Mouse (Mus musculus): ENCODE measurements around the gene Snrnp35. TPM values are rescaled to one million over a fixed set of nuclear protein-coding genes. Genes with fewer than 3 reads are reported as not detected.

The Snrnp35 gene
- polyA plus RNA-seq (2015; fragmentation: Nextera tagmentation; extraction: Ambion mirVana) = 24.9 and 26.0 TPM in 2 replicates

DNA sequence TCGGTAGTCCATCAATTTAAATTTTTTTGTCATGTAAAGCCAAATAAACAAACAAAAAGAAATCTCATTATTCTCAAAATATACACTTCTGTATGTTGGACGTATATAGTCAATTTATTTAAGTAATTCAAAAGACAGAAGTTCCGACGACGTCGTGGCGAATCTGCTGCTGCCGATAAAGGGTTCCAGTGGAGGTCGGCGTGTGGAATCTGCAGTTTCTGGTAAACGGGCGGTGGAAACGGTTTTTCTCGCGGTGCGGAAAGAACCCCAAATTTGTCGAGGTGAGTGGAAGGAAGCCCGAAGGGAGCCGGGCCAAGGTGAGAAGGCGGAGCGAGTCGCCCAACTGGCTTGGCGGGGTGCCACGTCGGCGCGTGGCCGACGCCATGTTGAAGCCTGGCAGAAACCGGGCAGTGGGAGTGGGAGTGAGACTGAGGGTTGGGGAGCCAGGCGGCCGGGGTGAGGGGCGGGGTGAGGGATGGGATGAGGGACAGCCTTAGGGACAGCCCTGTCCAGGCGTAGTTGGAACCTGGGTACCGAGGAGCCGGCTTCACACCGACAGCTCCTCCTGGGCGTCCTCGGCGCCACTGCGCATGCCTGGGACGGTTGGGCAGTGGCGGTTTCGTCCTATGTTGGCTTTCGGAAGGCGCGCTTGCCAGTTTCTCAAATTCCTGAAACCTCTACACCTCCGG lies at the start of gene Snrnp35:
Gene Snrnp35, plus strand, starts transcription at position 169 of the 689 bp plus-strand sequence.
- H3K36me3 ChIP-seq = no peaks in the 10 kb centered on the region
- H3K9me3 ChIP-seq = no peaks in the 10 kb centered on the region
- peak within 1 kb of the TSS; percentile 100 for H3K27ac ChIP-seq (replicated peaks)
- peak within 1 kb of the TSS; percentile 89 for H3K4me3 ChIP-seq
- peak within 1 kb of the TSS; percentile 87 for H3K9ac ChIP-seq (replicated peaks)
- H3K4me1 ChIP-seq = peaks cover 20% of the 10 kb centered on the region
- no peaks in the 10 kb centered on the region for H3K27me3 ChIP-seq
- H3K4me2 ChIP-seq (replicated peaks) = peak within 1 kb of the TSS; percentile 64
- WGBS = under 1% methylated on average over 48 of the region's 48 CpGs
- ATAC-seq (replicated peaks) = peak; percentile 90

DNA sequence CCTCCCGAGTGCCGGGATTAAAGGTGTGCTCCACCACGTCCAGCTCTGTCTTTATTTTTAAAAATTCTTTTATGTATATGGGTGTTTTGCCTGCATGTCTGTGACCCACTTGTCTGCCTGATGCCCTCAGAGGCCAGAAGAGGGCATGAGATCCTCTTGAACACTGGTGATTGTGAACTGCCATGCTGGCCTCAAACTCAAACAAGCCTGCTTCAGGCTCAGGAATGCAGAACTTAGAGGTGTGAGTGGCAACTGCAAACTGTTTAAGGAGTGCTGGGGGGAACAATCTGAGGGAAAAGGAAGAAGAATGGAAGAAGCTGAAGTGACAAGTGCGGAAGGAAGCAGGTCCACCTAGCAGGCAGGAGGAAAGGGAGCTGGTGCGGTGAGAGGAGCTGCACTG lies 44.7 kb upstream of the Snrnp35 start:
- Histone ChIP-seq H3K27ac (replicated peaks) (no peak overlapping the region), H3K4me1 (peaks cover 13% of the 10 kb centered on the region), H3K27me3 (no peaks in the 10 kb centered on the region), H3K4me3 (no peak overlapping the region), H3K9ac (replicated peaks) (no peak overlapping the region), H3K4me2 (replicated peaks) (no peak overlapping the region), H3K9me3 (no peaks in the 10 kb centered on the region), H3K36me3 (no peaks in the 10 kb centered on the region)
- 87% methylated on average over 5 of the region's 5 CpGs for WGBS
- no peak for ATAC-seq (replicated peaks)

DNA sequence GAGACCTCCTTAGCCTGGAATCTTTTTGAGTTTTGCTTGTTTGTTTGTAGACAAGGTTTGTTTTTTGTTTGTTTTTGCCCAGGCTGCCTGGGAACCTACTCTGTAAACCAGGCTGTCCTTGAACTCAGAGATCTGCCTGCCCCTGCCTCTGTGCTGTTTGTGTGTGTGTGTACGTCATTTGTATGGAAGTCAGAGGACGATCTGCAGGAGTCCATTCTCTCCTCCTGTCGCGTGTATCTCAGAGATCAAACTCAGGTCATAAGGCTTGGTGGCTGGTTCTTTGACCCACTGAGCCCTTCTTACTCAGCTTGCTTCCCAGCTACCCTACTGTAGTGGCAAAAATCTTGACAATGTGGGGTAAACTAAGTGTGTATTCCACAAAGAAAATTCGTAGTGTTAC lies 44.2 kb upstream of the Snrnp35 start:
- ATAC-seq (replicated peaks) = no peak
- Histone ChIP-seq H3K9ac (replicated peaks) (no peak overlapping the region), H3K27ac (replicated peaks) (no peak overlapping the region), H3K9me3 (no peaks in the 10 kb centered on the region), H3K36me3 (no peaks in the 10 kb centered on the region), H3K4me2 (replicated peaks) (no peak overlapping the region; the same call in 1 of the 2 replicates), H3K4me3 (no peak overlapping the region), H3K27me3 (no peaks in the 10 kb centered on the region), H3K4me1 (peaks cover 13% of the 10 kb centered on the region)
- 73% methylated on average over 5 of the region's 5 CpGs for WGBS

DNA sequence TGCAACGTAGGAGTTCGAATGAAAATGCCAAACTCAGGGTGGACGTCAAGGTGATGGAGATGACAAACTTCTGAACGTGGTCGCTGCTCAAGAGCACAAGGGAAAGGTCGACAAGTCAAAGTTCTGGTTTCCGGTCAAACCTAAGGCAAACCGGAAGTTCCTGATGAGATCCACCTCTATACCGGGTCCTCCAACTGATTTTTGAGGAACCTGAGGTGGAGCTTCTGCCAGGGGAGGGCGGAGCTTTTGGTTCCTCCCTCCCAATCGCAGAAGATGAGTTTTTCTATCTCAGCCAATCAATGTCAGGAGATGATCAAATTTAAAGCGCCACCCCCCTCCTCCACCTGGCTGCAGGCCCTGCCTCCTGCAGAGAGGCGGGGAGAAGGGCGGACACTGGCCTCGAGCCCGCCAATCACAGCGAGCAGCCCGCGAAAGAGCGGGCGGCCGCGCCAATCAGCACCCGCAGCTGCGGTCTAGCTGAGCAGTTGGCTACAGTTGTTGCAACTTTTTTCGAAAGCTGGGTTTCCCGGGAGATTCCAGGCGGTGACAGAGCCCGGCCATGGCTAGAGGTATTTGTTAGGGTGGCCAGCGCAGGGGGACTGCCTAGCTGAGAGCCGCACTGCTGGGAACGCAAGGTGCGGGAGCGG lies 43.4 kb upstream of the Snrnp35 start, which contains the start of gene Kmt5a:
Gene Kmt5a, plus strand, starts transcription at position 484 of the 647 bp plus-strand sequence.
- H3K27ac ChIP-seq (replicated peaks) = peak within 1 kb of the TSS; percentile 72
- no peaks in the 10 kb centered on the region for H3K27me3 ChIP-seq
- ATAC-seq (replicated peaks) = peak; percentile 97
- under 1% methylated on average over 34 of the region's 34 CpGs for WGBS
- H3K9ac ChIP-seq (replicated peaks) = peak within 1 kb of the TSS; percentile 55
- H3K36me3 ChIP-seq = no peaks in the 10 kb centered on the region
- peaks cover 15% of the 10 kb centered on the region for H3K4me1 ChIP-seq
- H3K4me2 ChIP-seq (replicated peaks) = peak within 1 kb of the TSS; percentile 96
- H3K4me3 ChIP-seq = peak within 1 kb of the TSS; percentile 63
- H3K9me3 ChIP-seq = no peaks in the 10 kb centered on the region

DNA sequence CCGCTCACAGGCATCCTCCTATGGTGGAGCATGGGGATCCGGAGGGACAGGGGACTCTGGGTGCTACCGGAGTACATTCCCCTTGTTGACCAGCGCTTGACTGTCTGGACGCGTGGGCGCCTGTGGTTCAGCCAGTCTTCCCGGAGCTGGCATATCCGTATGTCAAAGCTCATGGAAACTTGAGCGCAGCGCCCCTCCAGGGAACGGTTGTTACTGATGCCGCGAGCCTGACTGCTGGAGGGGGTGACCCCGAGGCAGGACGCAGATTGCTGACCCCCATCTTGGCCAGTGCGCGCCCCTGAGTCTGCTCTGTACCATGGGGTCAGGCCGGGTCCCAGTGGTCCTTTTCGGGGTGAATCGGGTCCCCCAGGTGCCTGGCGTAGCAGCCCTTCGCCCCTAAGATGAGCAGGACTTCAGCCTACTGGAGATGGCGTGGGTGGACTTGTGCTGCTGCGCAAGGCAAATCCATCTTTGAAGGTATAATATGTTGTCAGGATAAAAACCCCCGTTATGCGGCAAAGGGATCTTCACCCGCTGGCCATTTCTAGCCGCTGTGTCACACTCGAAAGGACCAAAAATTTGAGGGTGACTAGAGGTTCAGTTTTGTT lies 42.7 kb upstream of the Snrnp35 start:
- H3K4me3 ChIP-seq = peak overlapping the region; percentile 63
- peak overlapping the region; percentile 72 for H3K27ac ChIP-seq (replicated peaks)
- peak overlapping the region; percentile 55 for H3K9ac ChIP-seq (replicated peaks)
- no peaks in the 10 kb centered on the region for H3K36me3 ChIP-seq
- H3K4me1 ChIP-seq = peaks cover 20% of the 10 kb centered on the region
- peak overlapping the region; percentile 96 for H3K4me2 ChIP-seq (replicated peaks)
- peak; percentile 57 for ATAC-seq (replicated peaks)
- no peaks in the 10 kb centered on the region for H3K27me3 ChIP-seq
- under 1% methylated on average over 30 of the region's 30 CpGs for WGBS
- H3K9me3 ChIP-seq = no peaks in the 10 kb centered on the region

DNA sequence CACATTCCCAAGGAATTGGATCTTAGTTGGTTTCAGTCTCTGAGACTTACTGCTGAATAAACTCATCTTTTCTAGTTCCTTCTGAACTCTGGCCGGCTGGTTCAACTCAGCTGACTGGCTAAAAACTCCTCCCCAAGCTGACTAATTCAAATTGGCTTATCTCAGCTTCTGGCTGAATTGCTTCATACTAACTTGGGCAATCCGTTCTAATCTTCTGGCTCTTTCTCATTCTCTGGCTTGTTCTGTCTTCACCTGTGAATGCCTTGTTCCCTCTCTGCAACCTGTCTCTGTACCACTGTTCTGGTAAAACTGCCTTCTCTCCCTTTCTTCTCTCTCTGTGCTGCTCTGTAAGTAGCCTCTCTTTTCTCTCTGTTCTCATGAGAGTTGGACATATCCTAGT lies 40.3 kb upstream of the Snrnp35 start:
- H3K4me2 ChIP-seq (replicated peaks) = no peak overlapping the region
- WGBS = 89% methylated on average over 2 of the region's 2 CpGs
- H3K27me3 ChIP-seq = no peaks in the 10 kb centered on the region
- H3K27ac ChIP-seq (replicated peaks) = no peak overlapping the region
- ATAC-seq (replicated peaks) = no peak
- peaks cover 6% of the 10 kb centered on the region; the same call in 1 of the 2 replicates for H3K36me3 ChIP-seq
- no peak overlapping the region for H3K9ac ChIP-seq (replicated peaks)
- peaks cover 33% of the 10 kb centered on the region for H3K4me1 ChIP-seq
- H3K9me3 ChIP-seq = no peaks in the 10 kb centered on the region
- H3K4me3 ChIP-seq = no peak overlapping the region

DNA sequence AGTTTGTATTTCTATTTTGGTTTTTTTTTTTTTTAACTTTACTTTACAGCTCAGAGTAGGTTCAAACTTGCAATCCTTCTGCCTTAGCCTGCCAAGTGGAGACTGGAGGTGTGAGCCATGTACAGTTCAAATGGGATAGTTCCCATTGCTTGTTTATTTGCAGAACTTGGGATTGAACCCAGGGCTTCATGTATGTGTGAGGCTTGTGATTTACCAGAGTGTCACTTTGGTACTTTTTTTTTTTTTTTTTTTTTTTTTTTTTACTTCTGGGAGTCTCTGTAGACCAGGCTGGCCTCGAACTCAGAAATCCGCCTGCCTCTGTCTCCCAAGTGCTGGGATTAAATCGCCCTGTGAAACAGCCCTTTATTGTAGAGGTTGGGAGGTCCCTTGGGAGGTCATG lies 38.7 kb upstream of the Snrnp35 start:
- peak overlapping the region; percentile 96; the same call in 1 of the 2 replicates for H3K4me3 ChIP-seq
- no peak overlapping the region for H3K27ac ChIP-seq (replicated peaks)
- H3K27me3 ChIP-seq = no peaks in the 10 kb centered on the region
- H3K9me3 ChIP-seq = no peaks in the 10 kb centered on the region
- 59% methylated on average over 3 of the region's 3 CpGs for WGBS
- peaks cover 35% of the 10 kb centered on the region for H3K4me1 ChIP-seq
- H3K36me3 ChIP-seq = peaks cover 21% of the 10 kb centered on the region
- peak overlapping the region; percentile 96 for H3K4me2 ChIP-seq (replicated peaks)
- no peak overlapping the region for H3K9ac ChIP-seq (replicated peaks)
- ATAC-seq (replicated peaks) = no peak

DNA sequence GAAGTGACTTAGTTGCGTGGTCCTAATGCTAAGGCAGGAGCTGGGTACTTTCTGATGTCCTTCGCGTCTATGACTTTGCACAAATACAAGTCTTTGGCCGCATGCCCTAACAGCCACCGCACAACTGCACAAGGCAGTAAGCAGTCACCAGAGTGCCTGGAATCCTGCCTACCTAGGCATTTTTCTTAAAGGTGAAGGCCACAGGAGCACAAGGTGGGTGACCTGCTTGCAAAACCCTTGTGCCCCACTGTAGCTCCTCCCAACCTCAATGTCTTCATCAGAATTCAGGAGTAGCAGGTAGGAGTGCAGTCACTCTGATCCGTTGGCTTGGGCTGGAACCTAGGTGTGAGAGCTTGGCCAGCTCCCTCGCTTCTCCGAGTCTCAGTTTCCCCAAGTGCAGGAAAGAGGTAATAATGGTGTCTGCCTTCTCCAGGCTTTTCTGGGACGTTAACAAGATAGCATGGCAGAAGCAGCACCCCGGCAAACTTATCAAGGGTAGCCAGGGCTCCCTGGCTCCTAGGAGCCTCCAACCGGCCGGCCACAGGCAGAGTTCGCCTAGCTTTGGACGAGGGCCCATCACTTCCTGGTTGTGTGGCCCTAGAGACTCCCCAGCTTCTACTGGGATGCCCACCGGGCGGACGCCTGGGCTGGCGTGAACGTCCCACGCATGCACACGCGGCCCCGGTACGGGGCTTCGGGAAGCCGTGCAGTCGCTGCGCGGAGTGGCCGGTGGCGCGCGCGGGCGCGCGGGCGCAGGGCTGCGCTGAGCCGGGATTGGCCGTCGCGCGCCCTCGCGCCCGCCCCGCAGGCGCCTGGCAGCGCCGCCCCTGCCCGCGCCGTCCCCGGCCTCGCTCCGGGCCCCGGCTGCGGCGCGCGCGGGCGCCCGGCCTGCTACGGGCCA lies 38.0 kb upstream of the Snrnp35 start:
- Histone ChIP-seq H3K9ac (replicated peaks) (peak overlapping the region; percentile 91), H3K36me3 (peaks cover 26% of the 10 kb centered on the region), H3K4me2 (replicated peaks) (peak overlapping the region; percentile 96), H3K4me1 (peaks cover 36% of the 10 kb centered on the region), H3K27ac (replicated peaks) (peak overlapping the region; percentile 83), H3K9me3 (no peaks in the 10 kb centered on the region), H3K27me3 (no peaks in the 10 kb centered on the region), H3K4me3 (peak overlapping the region; percentile 96)
- WGBS = 5% methylated on average over 56 of the region's 66 CpGs
- ATAC-seq (replicated peaks) = peak; percentile 93

DNA sequence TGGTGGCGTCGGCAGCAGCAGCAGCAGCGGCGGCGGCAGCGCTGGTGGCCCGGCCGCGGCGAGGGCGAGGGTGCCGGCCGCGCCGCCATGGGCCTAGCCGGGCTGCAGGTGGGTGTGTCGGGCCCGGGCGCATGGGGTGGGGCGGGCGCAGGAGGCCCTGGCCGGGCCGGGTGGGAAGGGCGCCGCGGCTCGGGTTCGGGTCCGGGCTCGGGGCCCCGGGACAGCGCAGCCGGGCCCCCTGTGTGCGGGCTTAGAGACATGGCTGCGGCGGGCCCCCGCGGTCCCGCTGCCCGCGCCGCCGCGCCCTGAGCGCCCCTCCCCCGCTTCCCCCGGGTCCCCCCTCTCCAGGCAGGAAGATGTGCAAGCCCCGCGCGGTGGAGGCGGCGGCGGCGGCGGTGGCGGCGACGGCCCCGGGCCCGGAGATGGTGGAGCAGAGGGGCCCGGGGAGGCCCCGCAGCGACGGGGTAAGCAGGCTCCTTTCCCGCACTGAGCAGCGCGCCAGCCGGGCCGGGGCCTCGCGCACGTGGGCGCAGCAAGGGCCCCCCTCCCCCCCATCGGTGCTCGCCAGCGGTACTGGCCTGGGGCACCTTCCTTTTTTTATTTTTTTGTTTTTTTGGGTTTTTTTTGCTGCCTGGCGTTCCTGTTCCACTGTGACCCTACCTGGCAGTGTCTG lies 37.2 kb upstream of the Snrnp35 start:
- ATAC-seq (replicated peaks) = peak; percentile 65
- under 1% methylated on average over 39 of the region's 77 CpGs for WGBS

DNA sequence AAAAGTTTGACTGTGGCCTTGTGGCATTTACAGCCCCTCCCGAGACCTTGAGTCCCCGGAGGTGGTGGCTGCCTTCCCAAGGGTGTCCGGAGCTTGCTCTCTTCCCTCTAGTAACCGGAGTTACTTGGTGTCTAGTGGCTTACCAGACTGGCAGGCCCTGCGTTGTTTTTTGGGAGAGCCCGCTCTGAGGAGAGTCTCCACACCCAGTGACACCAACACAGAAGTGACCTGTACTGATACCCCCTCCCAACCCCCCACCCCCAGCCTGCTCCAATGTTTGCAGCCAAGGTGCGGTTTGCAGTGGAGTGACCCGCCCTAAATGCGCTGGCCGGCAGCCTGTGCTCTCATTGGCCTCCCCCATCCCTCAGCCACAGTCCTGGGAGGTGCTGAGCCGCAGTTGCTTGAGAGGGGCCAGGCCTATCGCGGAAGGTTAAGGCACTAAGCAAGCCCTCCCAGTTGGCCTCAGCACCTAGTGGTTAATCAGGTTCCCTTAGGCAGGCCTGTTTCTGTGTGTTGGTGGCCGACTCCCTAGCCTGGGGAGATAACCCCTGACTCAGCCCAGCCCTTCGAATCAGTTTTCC lies 36.5 kb upstream of the Snrnp35 start:
- H3K36me3 ChIP-seq = peaks cover 40% of the 10 kb centered on the region
- peak overlapping the region; percentile 96 for H3K4me2 ChIP-seq (replicated peaks)
- peaks cover 27% of the 10 kb centered on the region for H3K4me1 ChIP-seq
- H3K27ac ChIP-seq (replicated peaks) = peak overlapping the region; percentile 83; the same call in 1 of the 2 replicates
- no peaks in the 10 kb centered on the region for H3K9me3 ChIP-seq
- peak overlapping the region; percentile 96 for H3K4me3 ChIP-seq
- no peaks in the 10 kb centered on the region for H3K27me3 ChIP-seq
- H3K9ac ChIP-seq (replicated peaks) = peak overlapping the region; percentile 91
- WGBS = 2% methylated on average over 15 of the region's 15 CpGs
- 0 out of 2 replicates have a peak, but pooled peaks have one; percentile 20 for ATAC-seq (replicated peaks)

More for the DNA sequence above, 37.2 kb upstream of the Snrnp35 start:
- Histone ChIP-seq H3K36me3 (peaks cover 35% of the 10 kb centered on the region), H3K9me3 (no peaks in the 10 kb centered on the region), H3K27ac (replicated peaks) (peak overlapping the region; percentile 83), H3K9ac (replicated peaks) (peak overlapping the region; percentile 91), H3K4me3 (peak overlapping the region; percentile 96), H3K4me2 (replicated peaks) (peak overlapping the region; percentile 96), H3K4me1 (peaks cover 29% of the 10 kb centered on the region), H3K27me3 (no peaks in the 10 kb centered on the region)

DNA sequence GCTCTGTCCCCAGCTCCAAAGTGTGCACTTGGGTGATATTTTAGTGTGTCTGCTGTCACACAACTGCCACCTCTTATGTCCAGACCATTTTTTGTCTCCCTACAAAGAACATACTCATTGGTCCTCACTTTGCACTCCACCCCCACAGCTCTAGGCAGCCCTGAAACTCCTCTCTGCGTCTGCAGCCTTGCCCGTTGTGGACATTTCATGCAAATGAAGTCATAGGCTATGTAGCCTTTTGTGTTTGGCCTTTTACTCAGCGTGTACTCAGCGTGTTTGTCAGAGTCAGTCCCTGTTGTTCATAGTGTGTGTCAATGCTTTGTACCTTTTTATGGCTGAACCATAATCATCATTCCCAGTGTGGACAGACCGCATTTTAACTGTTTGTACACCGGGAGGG lies 33.4 kb upstream of the Snrnp35 start:
- Histone ChIP-seq H3K36me3 (peaks cover 66% of the 10 kb centered on the region), H3K4me2 (replicated peaks) (no peak overlapping the region), H3K9ac (replicated peaks) (no peak overlapping the region), H3K4me1 (peaks cover 34% of the 10 kb centered on the region), H3K4me3 (no peak overlapping the region), H3K27me3 (no peaks in the 10 kb centered on the region), H3K9me3 (no peaks in the 10 kb centered on the region), H3K27ac (replicated peaks) (no peak overlapping the region)
- ATAC-seq (replicated peaks) = no peak
- WGBS = 72% methylated on average over 6 of the region's 6 CpGs
